Mouse (Mus musculus): Measurements from ENCODE around the gene Gm10300. TPM values are rescaled to one million over a fixed set of nuclear protein-coding genes. Genes with fewer than 3 reads are reported as not detected.
A peak's percentile ranks its signal among the peaks of the same experiment; 100 is the strongest.

Gm10300 gene
- total and polyA plus RNA-seq, 3 experiments, result 0.08 to 0.13 (median 0.11) TPM

DNA sequence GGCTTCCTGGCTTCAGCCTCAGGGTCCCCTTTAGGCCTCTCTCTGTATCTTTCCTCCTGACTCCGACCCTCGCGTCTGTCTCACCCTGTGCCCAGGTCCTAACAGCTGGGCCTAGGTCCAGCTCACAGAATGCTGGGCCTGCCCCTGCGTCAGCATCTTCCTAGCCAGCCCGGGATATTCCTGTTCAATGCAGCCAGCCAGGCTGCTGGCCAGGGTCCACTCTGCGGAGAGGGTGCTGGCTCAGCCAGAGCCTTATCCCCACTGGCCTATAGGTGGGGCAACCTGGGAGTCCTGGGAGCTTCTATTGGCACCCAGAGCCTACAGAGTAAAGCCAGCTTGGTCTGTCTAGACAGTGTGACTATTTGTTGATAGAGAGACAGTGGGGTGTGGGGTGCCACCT lies 1.6 kb upstream of the Gm10300 start:
- DNase-seq, result peak; percentile 61 to 74
- intact Hi-C loops (cut with DNase I), result no loop called here
- Histone ChIP-seq H3K4me1 (ENCODE audit: control insufficient read depth, insufficient read depth, low read length) (peaks cover 17% of the 10 kb centered on the region), H3K36me3 (ENCODE audit: control insufficient read depth, insufficient read depth, low read length) (peaks cover 2% of the 10 kb centered on the region), H3K27ac (no peak overlapping the region; the same call in 1 of the 2 replicates), H3K4me3 (no peak overlapping the region), H3K27me3 (ENCODE audit: control insufficient read depth, insufficient read depth, low read length) (no peaks in the 10 kb centered on the region), H3K9ac (ENCODE audit: low read depth, low read length) (0 out of 2 replicates have a peak overlapping the region, but pooled peaks have one; percentile 10), H3K79me2 (replicated peaks; ENCODE audit: control insufficient read depth, insufficient read depth, low read length) (0 out of 2 replicates have a peak, but pooled peaks cover 4% of the 10 kb centered on the region)
- 53% methylated on average over 6 of the region's 6 CpGs for WGBS
- TF ChIP-seq EP300 (IDR thresholded peaks at IDR 0.05; ENCODE audit: insufficient read depth, low read depth, low read length) (no peak), CTCF (IDR thresholded peaks at IDR 0.05) (peak; percentile 50)

DNA sequence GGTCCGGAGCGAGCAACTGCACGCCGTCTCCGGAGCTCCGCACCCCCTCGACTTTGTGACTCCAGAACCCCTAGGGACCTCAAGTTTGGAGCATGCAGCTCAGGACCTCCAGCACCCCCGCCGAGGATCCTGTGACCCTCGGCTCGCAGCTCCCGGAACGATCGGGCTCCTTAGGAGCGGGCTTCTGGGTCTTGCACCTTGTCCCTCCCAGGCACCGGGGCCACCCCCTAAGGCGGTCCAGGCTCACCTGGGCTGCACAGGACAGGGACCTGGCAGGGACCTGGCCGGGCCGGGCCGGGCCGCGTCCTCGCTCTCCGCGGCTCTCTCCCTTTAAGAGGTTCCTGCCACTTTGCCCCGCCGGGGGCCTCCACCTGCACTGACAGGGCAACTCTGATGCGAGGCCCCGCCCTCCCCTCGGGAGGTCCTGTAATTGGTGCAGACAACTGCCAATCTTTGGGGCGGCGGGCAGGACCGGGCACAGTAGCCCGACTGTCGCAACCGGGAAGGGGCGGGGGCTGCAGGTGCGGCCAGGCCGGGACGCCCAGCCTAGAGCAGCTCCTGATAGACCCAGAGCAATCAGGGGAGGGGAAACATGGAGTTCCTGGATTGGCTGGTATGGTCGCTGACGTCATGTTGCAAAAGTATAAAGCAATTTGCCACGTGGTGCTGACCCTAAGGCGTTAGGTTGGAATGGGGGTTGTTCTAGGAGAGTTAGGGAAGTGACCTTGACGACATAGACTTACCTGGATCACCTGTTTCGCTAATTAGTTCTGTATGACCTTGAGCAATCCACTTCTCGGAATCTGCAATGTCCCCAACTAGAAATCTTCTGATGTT lies 654 bp downstream of the Gm10300 start, which contains the start of gene Epb41:
Gene Epb41 (minus strand): TSS at position 389 of the 837 bp plus-strand sequence.
- H3K79me2 ChIP-seq (replicated peaks; ENCODE audit: control insufficient read depth, insufficient read depth, low read length), result 0 out of 2 replicates have a peak, but pooled peaks cover 4% of the 10 kb centered on the region
- 2% methylated on average over 47 of the region's 47 CpGs for WGBS
- H3K36me3 ChIP-seq (ENCODE audit: control insufficient read depth, insufficient read depth, low read length), result 0 out of 2 replicates have a peak, but pooled peaks cover 2% of the 10 kb centered on the region
- DNase-seq, result peak; percentile 99
- TF ChIP-seq POLR2A (IDR thresholded peaks at IDR 0.05; ENCODE audit: insufficient read depth, low read depth, low read length) (peak; percentile 68), EP300 (IDR thresholded peaks at IDR 0.05; ENCODE audit: insufficient read depth, low read depth, low read length) (0 out of 2 replicates have a peak, but pooled peaks have one; percentile 47), CTCF (IDR thresholded peaks at IDR 0.05) (no peak; the same call in 1 of the 2 replicates)
- H3K27ac ChIP-seq, result peak within 1 kb of the TSS; percentile 91
- intact Hi-C loops (cut with DNase I), result loop anchor here (2.0 kb wide), 1 partner anchor 42 kb away; no protein-coding TSS in a partner anchor
- H3K27me3 ChIP-seq (ENCODE audit: control insufficient read depth, insufficient read depth, low read length), result no peaks in the 10 kb centered on the region
- peak within 1 kb of the TSS; percentile 96 for H3K9ac ChIP-seq (ENCODE audit: low read depth, low read length)
- peaks cover 17% of the 10 kb centered on the region for H3K4me1 ChIP-seq (ENCODE audit: control insufficient read depth, insufficient read depth, low read length)
- H3K4me3 ChIP-seq, result peak within 1 kb of the TSS; percentile 85

DNA sequence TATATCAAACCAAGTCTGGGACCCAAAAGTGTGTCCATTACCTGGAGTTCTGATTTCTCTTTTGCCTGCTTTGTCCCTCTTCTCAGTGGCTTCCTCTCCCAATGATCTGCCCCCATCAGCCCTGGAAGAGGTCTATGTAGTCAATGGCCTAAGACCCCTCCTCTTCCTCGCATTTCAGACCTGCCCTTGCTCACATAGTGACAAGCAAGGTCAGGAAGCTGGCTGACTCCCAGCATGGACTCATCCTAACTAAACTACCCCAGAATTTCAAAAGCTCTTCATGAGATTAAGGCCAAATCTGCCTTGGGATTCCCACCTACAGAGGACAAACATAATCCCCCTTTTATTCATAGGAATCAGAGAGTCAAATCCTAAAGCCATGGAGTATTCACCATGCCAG lies 1.3 kb downstream of the Gm10300 start:
- H3K4me3 ChIP-seq, result no peak overlapping the region
- intact Hi-C loops (cut with DNase I), result loop anchor here (2.0 kb wide), 1 partner anchor 43 kb away; no protein-coding TSS in a partner anchor
- 56% methylated on average over 1 of the region's 1 CpGs for WGBS
- H3K79me2 ChIP-seq (replicated peaks; ENCODE audit: control insufficient read depth, insufficient read depth, low read length), result 0 out of 2 replicates have a peak, but pooled peaks cover 4% of the 10 kb centered on the region
- H3K27me3 ChIP-seq (ENCODE audit: control insufficient read depth, insufficient read depth, low read length), result no peaks in the 10 kb centered on the region
- 0 out of 2 replicates have a peak, but pooled peaks cover 2% of the 10 kb centered on the region for H3K36me3 ChIP-seq (ENCODE audit: control insufficient read depth, insufficient read depth, low read length)
- peak overlapping the region; percentile 91 for H3K27ac ChIP-seq
- peaks cover 17% of the 10 kb centered on the region for H3K4me1 ChIP-seq (ENCODE audit: control insufficient read depth, insufficient read depth, low read length)
- TF ChIP-seq POLR2A (IDR thresholded peaks at IDR 0.05; ENCODE audit: insufficient read depth, low read depth, low read length), result no peak
- no peak for TF ChIP-seq CTCF (IDR thresholded peaks at IDR 0.05)
- no peak for TF ChIP-seq EP300 (IDR thresholded peaks at IDR 0.05; ENCODE audit: insufficient read depth, low read depth, low read length)
- H3K9ac ChIP-seq (ENCODE audit: low read depth, low read length), result no peak overlapping the region
- DNase-seq, result peak in 1 of 2 experiments; percentile 23

DNA sequence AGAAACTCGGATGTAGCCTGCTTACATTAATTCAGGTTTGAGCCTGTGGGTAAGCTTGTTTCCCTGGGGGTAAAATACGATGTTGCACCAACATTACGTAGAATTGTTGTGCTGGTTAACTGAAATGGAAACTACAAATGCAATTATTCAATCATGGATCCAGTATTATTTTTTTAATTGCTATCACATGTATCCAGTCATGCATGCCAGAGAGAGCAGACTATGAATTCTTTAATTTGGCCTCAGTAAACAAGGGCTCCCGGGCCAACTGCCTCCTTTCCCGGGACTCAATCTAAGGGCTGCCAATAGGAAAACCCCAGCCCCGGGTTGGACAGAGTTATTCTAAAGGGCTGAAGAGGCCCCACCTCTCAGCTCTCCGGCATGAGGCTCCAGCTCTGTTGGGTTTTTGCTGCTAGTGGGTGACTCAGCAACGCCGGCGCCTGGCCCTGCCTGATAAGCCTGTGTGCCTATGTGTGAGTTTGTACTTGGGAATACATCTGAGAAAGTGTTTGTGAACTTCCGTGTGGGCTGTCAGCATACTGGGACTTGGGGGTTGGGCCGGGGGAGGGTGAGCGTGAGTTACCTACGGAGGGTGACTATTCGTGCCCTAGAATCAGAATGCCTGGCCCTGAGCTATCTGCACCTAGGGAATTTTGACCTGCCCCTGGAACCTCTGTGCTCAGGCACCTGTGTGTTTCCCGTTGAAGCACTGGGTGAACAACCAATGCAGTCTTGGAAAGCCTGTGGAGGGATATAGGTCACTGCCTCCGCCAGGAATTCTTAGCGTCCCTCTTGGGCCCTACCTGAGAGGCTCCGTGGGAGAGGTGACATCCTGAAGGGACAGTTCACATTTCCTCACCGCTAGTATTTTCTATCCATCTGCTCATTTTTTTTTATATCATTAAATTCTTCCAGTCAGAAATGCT lies 2.2 kb downstream of the Gm10300 start:
- H3K4me3 ChIP-seq, result peak overlapping the region; percentile 6; the same call in 1 of the 2 replicates
- 0 out of 2 replicates have a peak overlapping the region, but pooled peaks have one; percentile 3 for H3K9ac ChIP-seq (ENCODE audit: low read depth, low read length)
- 0 out of 2 replicates have a peak, but pooled peaks cover 4% of the 10 kb centered on the region for H3K79me2 ChIP-seq (replicated peaks; ENCODE audit: control insufficient read depth, insufficient read depth, low read length)
- intact Hi-C loops (cut with DNase I), result no loop called here
- no peaks in the 10 kb centered on the region for H3K27me3 ChIP-seq (ENCODE audit: control insufficient read depth, insufficient read depth, low read length)
- WGBS, result 16% methylated on average over 20 of the region's 20 CpGs
- peaks cover 17% of the 10 kb centered on the region for H3K4me1 ChIP-seq (ENCODE audit: control insufficient read depth, insufficient read depth, low read length)
- 0 out of 2 replicates have a peak, but pooled peaks cover 2% of the 10 kb centered on the region for H3K36me3 ChIP-seq (ENCODE audit: control insufficient read depth, insufficient read depth, low read length)
- DNase-seq, result peak; percentile 70 to 78
- no peak for TF ChIP-seq CTCF (IDR thresholded peaks at IDR 0.05)
- 0 out of 2 replicates have a peak, but pooled peaks have one; percentile 51 for TF ChIP-seq EP300 (IDR thresholded peaks at IDR 0.05; ENCODE audit: insufficient read depth, low read depth, low read length)
- peak overlapping the region; percentile 91 for H3K27ac ChIP-seq

DNA sequence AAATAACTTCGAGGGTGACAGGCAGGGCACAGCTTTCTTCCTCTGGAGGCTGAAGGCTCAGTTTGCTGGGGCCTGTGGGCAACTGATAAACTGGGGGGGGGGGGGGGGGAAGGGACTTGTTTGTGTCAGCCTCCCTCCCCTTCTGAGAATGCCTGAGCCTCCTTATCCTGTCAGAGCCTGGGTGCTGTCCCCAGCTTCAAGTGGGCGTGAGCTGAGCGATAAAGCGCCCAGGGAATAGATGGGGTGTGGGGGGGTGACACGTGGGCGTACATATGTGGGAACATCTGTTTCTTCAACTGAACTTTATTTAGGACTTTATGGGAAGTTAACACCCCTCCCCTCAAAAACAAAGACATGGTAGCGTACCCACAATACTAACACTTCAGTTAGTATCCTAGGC lies 2.9 kb downstream of the Gm10300 start:
- peak overlapping the region; percentile 91 for H3K27ac ChIP-seq
- H3K79me2 ChIP-seq (replicated peaks; ENCODE audit: control insufficient read depth, insufficient read depth, low read length), result 0 out of 2 replicates have a peak, but pooled peaks cover 2% of the 10 kb centered on the region
- peaks cover 16% of the 10 kb centered on the region for H3K4me1 ChIP-seq (ENCODE audit: control insufficient read depth, insufficient read depth, low read length)
- no peaks in the 10 kb centered on the region for H3K27me3 ChIP-seq (ENCODE audit: control insufficient read depth, insufficient read depth, low read length)
- H3K9ac ChIP-seq (ENCODE audit: low read depth, low read length), result no peak overlapping the region
- H3K36me3 ChIP-seq (ENCODE audit: control insufficient read depth, insufficient read depth, low read length), result 0 out of 2 replicates have a peak, but pooled peaks cover 2% of the 10 kb centered on the region
- TF ChIP-seq EP300 (IDR thresholded peaks at IDR 0.05; ENCODE audit: insufficient read depth, low read depth, low read length), result no peak
- TF ChIP-seq CTCF (IDR thresholded peaks at IDR 0.05), result no peak
- TF ChIP-seq POLR2A (IDR thresholded peaks at IDR 0.05; ENCODE audit: insufficient read depth, low read depth, low read length), result no peak
- intact Hi-C loops (cut with DNase I), result no loop called here
- 24% methylated on average over 7 of the region's 7 CpGs for WGBS
- DNase-seq, result peak in 1 of 2 experiments; percentile 30
- H3K4me3 ChIP-seq, result no peak overlapping the region

Measured in heart, adult 2 months (tissue).